Comparison of ENCODE assay signal across 7 mouse cellular contexts in genomic region chr3:89437269-89437668, GRCm38 (mm10). TPM values are rescaled to one million over a fixed set of nuclear protein-coding genes. Genes with fewer than 3 reads are reported as not detected.
A peak's percentile ranks its signal among the peaks of the same experiment; 100 is the strongest.
DNase-seq lines count a peak whose midpoint lies in the region; ATAC-seq and TF ChIP-seq lines count a peak whose summit lies in the region.

No protein-coding gene starts in this region.

- no peak for ATAC-seq in hindbrain, embryonic 14.5 days (ENCODE audit: low FRiP score)
- no peak for ATAC-seq in neural tube, embryonic 15.5 days (ENCODE audit: low FRiP score)

- 6% methylated on average over 5 of the region's 5 CpGs for WGBS in thymus, adult 2 months
- WGBS in hindbrain, embryonic 14.5 days: 20% methylated on average over 5 of the region's 5 CpGs
- WGBS in neural tube, embryonic 15.5 days: 22% methylated on average over 5 of the region's 5 CpGs

- no peaks in the 10 kb centered on the region for H3K36me3 ChIP-seq in thymus, adult 2 months (ENCODE audit: control insufficient read depth, insufficient read depth, low read length)
- peaks cover 26% of the 10 kb centered on the region for H3K36me3 ChIP-seq in hindbrain, embryonic 14.5 days (replicated peaks; ENCODE audit: control insufficient read depth, insufficient read depth)
- peaks cover 22% of the 10 kb centered on the region for H3K36me3 ChIP-seq in neural tube, embryonic 15.5 days

- TF ChIP-seq CTCF in thymus, adult 2 months (IDR thresholded peaks at IDR 0.05; ENCODE audit: borderline replicate concordance, control insufficient read depth, extremely low read depth, insufficient read depth, low read length, poor library complexity): no peak

- DNase-seq in thymus, adult 2 months: peak; percentile 28
- no peak for DNase-seq in thymus, postnatal 10 days (ENCODE audit: low spot score in 2 of 2)
- DNase-seq in embryo, embryonic 10.5 days (ENCODE audit: low spot score): peak; percentile 63
- DNase-seq in hindbrain, embryonic 14.5 days (ENCODE audit: low spot score): no peak
- peak; percentile 57 to 71 for DNase-seq in lung, adult 18-20 months
- no peak for DNase-seq in layer of hippocampus, adult 11-12 months (ENCODE audit: low spot score)

- H3K9ac ChIP-seq in hindbrain, embryonic 14.5 days: peak overlapping the region; percentile 38; the same call in 1 of the 2 replicates
- H3K9ac ChIP-seq in neural tube, embryonic 15.5 days (replicated peaks): 0 out of 2 replicates have a peak overlapping the region, but pooled peaks have one; percentile 8

- no peaks in the 10 kb centered on the region for H3K27me3 ChIP-seq in thymus, adult 2 months (ENCODE audit: control insufficient read depth, insufficient read depth, low read length)
- H3K27me3 ChIP-seq in hindbrain, embryonic 14.5 days (ENCODE audit: control insufficient read depth, insufficient read depth, low read length): no peaks in the 10 kb centered on the region
- no peaks in the 10 kb centered on the region for H3K27me3 ChIP-seq in neural tube, embryonic 15.5 days (replicated peaks)

- H3K4me3 ChIP-seq in thymus, adult 2 months (ENCODE audit: control insufficient read depth, insufficient read depth, low read length): peak overlapping the region; percentile 31
- H3K4me3 ChIP-seq in hindbrain, embryonic 14.5 days (replicated peaks; ENCODE audit: low read length): peak overlapping the region; percentile 22
- peak overlapping the region; percentile 36 for H3K4me3 ChIP-seq in neural tube, embryonic 15.5 days (replicated peaks)

- TF ChIP-seq POLR2A in thymus, adult 2 months (IDR thresholded peaks at IDR 0.05; ENCODE audit: control insufficient read depth, extremely low read depth, insufficient read depth, low read length, poor library complexity): no peak

- H3K4me2 ChIP-seq in hindbrain, embryonic 14.5 days (replicated peaks): peak overlapping the region; percentile 46
- peak overlapping the region; percentile 46 for H3K4me2 ChIP-seq in neural tube, embryonic 15.5 days

- no peaks in the 10 kb centered on the region for H3K9me3 ChIP-seq in hindbrain, embryonic 14.5 days (ENCODE audit: control insufficient read depth, low read length)
- no peaks in the 10 kb centered on the region for H3K9me3 ChIP-seq in neural tube, embryonic 15.5 days (replicated peaks)

- peak overlapping the region; percentile 15; the same call in 1 of the 2 replicates for H3K27ac ChIP-seq in thymus, adult 2 months (ENCODE audit: control insufficient read depth, insufficient read depth, low read length)
- no peak overlapping the region for H3K27ac ChIP-seq in hindbrain, embryonic 14.5 days
- H3K27ac ChIP-seq in neural tube, embryonic 15.5 days (replicated peaks): peak overlapping the region; percentile 62

- peaks cover 13% of the 10 kb centered on the region for H3K4me1 ChIP-seq in thymus, adult 2 months (replicated peaks; ENCODE audit: control insufficient read depth, insufficient read depth, low read length)
- H3K4me1 ChIP-seq in hindbrain, embryonic 14.5 days (replicated peaks; ENCODE audit: control insufficient read depth, insufficient read depth, low read length): 0 out of 2 replicates have a peak, but pooled peaks cover 4% of the 10 kb centered on the region
- peaks cover 32% of the 10 kb centered on the region for H3K4me1 ChIP-seq in neural tube, embryonic 15.5 days

RNA-seq across cellular contexts. Expression of gene Pbxip1, which starts 0.8 kb away (rescaled TPM):
- 36.5 and 41.6 TPM in 2 replicates for polyA plus RNA-seq in thymus, adult 2 months (2012; rRNA removed)
- 9.8 and 12.8 TPM in 2 replicates for polyA plus RNA-seq in hindbrain, embryonic 14.5 days (2014; fragmentation: Nextera tagmentation; extraction: Ambion mirVana)
- polyA plus RNA-seq in neural tube, embryonic 15.5 days (2015; fragmentation: Nextera tagmentation; extraction: Ambion mirVana): 16.1 and 23.2 TPM in 2 replicates

RNA-seq across cellular contexts. Expression of gene Pygo2, which starts 7.3 kb away (rescaled TPM):
- 82.3 and 133 TPM in 2 replicates for polyA plus RNA-seq in thymus, adult 2 months (2012; rRNA removed)
- polyA plus RNA-seq in hindbrain, embryonic 14.5 days (2014; fragmentation: Nextera tagmentation; extraction: Ambion mirVana): 47.1 and 50.6 TPM in 2 replicates
- 38.8 and 41.1 TPM in 2 replicates for polyA plus RNA-seq in neural tube, embryonic 15.5 days (2015; fragmentation: Nextera tagmentation; extraction: Ambion mirVana)

RNA-seq across cellular contexts. Expression of gene Pmvk, which starts 17.1 kb away (rescaled TPM):
- 20.0 and 22.6 TPM in 2 replicates for polyA plus RNA-seq in thymus, adult 2 months (2012; rRNA removed)
- 117 and 121 TPM in 2 replicates for polyA plus RNA-seq in hindbrain, embryonic 14.5 days (2014; fragmentation: Nextera tagmentation; extraction: Ambion mirVana)
- 123 and 142 TPM in 2 replicates for polyA plus RNA-seq in neural tube, embryonic 15.5 days (2015; fragmentation: Nextera tagmentation; extraction: Ambion mirVana)

RNA-seq across cellular contexts. Expression of gene Shc1, which starts 19.0 kb away (rescaled TPM):
- polyA plus RNA-seq in thymus, adult 2 months (2012; rRNA removed): 89.9 and 92.1 TPM in 2 replicates
- polyA plus RNA-seq in hindbrain, embryonic 14.5 days (2014; fragmentation: Nextera tagmentation; extraction: Ambion mirVana): 12.1 and 13.9 TPM in 2 replicates
- polyA plus RNA-seq in neural tube, embryonic 15.5 days (2015; fragmentation: Nextera tagmentation; extraction: Ambion mirVana): 22.0 and 35.3 TPM in 2 replicates

RNA-seq across cellular contexts. Expression of gene Cks1b, which starts 19.1 kb away (rescaled TPM):
- polyA plus RNA-seq in thymus, adult 2 months (2012; rRNA removed): 104 TPM in 2 replicates
- 94.0 and 99.4 TPM in 2 replicates for polyA plus RNA-seq in hindbrain, embryonic 14.5 days (2014; fragmentation: Nextera tagmentation; extraction: Ambion mirVana)
- 79.3 and 153 TPM in 2 replicates for polyA plus RNA-seq in neural tube, embryonic 15.5 days (2015; fragmentation: Nextera tagmentation; extraction: Ambion mirVana)

Comparison
In these comparisons a context has a peak if more than half of its experiments do, and no peak if none do; other contexts are left out.
1. DNase-seq: peak in thymus, adult 2 months (single experiment), embryo, embryonic 10.5 days (single experiment) and lung, adult 18-20 months (2 of 2); none in thymus, postnatal 10 days (0 of 2), hindbrain, embryonic 14.5 days (single experiment) and layer of hippocampus, adult 11-12 months (single experiment).
2. Peak in every context shown above with its lines, with median percentiles within 50 percentile points of each other: H3K4me3 ChIP-seq.